Mouse (Mus musculus) gastrocnemius, postnatal 14 days (tissue): Measurements from ENCODE around the gene Ttll12. TPM values are rescaled to one million over a fixed set of nuclear protein-coding genes. Genes with fewer than 3 reads are reported as not detected.
A peak's percentile ranks its signal among the peaks of the same experiment; 100 is the strongest.

Experiments used
- DNase-seq: peaks from one replicate; pipeline ENCODE4 v3.0.0; 2021; ENCODE audit warnings: mixed read lengths
- intact Hi-C: fragments of 180-260 bp; cut with DNase I; formaldehyde crosslinking; loops from one replicate; pipeline ENCODE4 v1.15.1; 2025; ENCODE audit warnings: low total_unique reads
- total RNA-seq, 2 experiments: library from RNA; stranded (reverse); gene quantifications; 2 replicates each; pipeline ENCODE4 v1.2.3; 2021

Gene Ttll12
- total RNA-seq, 2 experiments from 2014 or later, result 6.3 to 8.3 TPM

DNA sequence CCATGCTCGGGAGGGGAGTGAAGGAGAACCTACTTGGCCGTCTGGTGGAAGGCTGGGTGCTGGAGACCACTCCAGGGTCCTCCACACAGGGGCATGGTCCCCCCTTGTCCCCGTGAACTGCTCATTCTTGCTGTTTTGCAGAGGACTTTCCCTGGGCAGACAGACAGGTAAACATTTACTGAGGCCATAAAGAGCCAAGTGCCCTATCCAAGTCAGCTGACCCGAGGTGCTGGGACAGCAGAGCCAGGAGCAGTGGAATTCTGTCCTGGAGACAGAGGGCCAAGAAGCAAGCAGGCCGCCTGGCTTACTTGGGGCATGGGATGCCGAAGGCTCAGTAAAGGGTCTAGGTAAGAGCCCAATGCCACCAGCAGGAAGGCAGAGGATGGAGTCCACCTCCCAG, 64.3 kb downstream of the Ttll12 start:
- intact Hi-C loops, result no loop called here
- no peak for DNase-seq

- no peak for DNase-seq
These were observed 64.7 kb downstream of the Ttll12 start for GRCm38 (mm10) chr15:83530233-83530632.

GRCm38 (mm10) chr15:83529765-83530164, 65.2 kb downstream of the Ttll12 start:
- no peak for DNase-seq

More at GRCm38 (mm10) chr15:83530233-83530632, 64.7 kb downstream of the Ttll12 start:
- intact Hi-C loops, result no loop called here

GRCm38 (mm10) chr15:83528892-83529291, 66.1 kb downstream of the Ttll12 start:
- intact Hi-C loops, result no loop called here
- no peak for DNase-seq

More at GRCm38 (mm10) chr15:83529765-83530164, 65.2 kb downstream of the Ttll12 start:
- intact Hi-C loops, result no loop called here

DNA sequence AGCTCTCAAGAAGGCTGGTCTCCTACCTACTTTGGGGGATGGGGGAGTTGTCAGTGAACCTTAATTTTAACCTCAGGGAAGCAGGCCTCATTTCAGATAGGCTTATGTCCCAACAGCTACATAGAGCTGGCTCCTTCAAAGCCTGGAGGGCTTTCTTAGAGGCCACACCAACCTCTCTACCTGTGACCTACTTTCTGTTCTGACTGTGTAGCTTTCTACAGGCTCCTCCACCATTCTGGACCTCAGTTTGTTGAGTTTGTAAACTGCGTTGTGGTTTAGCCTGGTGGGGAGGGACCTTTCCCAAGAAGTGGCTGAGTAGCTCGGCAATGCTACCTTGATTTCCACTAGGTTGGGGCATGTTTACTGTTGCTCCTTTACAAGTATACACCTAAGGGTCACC, 67.2 kb downstream of the Ttll12 start:
- intact Hi-C loops, result no loop called here
- DNase-seq, result no peak

DNA sequence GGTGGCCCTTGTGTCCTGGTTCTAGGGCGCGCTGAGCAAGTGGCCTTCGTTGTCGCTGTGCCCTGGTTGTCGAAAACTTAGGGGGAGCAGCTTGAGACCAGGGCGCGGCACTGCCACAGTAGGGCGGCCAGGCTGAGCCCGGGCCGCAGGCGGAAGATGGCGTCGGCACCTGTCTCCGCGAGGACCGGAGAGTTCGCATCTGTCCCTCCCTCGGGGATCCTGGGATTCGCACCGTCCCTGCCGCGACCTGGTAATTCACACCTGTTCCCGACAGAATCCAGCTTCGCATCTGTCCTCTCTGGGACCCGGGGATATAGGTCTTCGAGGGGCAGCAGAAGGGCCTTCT, 67.9 kb downstream of the Ttll12 start:
- no peak for DNase-seq
- intact Hi-C loops, result no loop called here

DNA sequence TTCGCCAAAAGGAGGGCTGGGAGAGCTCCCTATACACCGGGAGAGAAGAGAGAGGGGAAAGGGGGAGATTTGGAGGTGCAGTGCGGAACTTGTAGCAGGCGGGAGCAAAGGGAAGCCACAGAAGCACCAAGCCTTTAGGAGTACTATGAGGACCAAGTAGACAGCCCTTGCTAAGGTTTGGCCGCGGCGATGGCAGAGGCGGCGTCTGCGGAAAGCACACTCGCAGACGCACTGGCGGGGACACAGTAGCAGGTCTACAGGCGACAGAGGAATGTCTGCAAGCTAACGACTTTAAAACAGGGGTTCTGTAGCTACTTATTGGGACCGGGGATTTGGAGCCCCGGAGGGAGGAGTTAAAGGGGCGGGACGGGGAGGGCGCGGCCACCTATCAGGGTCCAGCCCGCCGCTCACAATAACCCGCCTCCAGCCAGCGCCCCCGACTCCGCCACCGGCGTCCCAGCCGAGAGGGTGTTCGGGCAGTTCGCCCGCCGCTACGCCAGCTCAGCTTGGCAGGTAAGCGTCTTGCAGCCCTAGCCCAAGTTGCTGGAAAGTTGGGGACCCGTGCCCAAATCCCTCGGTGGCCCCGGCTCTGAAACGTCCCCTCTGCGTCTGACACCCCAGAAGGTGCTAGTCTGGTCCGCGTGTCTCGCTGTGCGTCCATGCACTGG, 68.4 kb downstream of the Ttll12 start, which contains the start of gene Bik:
TSS of gene Bik (plus strand) at position 439 of the 668 bp plus-strand sequence.
- intact Hi-C loops, result no loop called here
- peak; percentile 53 for DNase-seq

Other genes with a start within 250 kb of the Ttll12 start
- 10 to 100 TPM in 1 of 2 experiments, 1 to 10 TPM in 1; 9.7 to 10.0 TPM for gene Arfgap3, start 244.9 kb downstream of the Ttll12 start, total RNA-seq
- gene Pacsin2, start 130.6 kb downstream of the Ttll12 start, total RNA-seq, result 10 to 100 TPM; 43.9 to 45.1 TPM
- 1 to 10 TPM; 3.6 to 5.1 TPM for gene Ttll1, start 84.3 kb downstream of the Ttll12 start, total RNA-seq
- 1 to 10 TPM; 2.8 to 3.2 TPM for gene Bik, start 68.3 kb downstream of the Ttll12 start, total RNA-seq
- gene Tspo, start 31.6 kb downstream of the Ttll12 start, total RNA-seq, result 10 to 100 TPM; 24.9 to 33.5 TPM
- 10 to 100 TPM; 20.4 to 21.9 TPM for gene Mcat, start 31.4 kb downstream of the Ttll12 start, total RNA-seq
- 1 to 10 TPM; 1.2 to 1.7 TPM for gene Scube1, start 129.9 kb upstream of the Ttll12 start, total RNA-seq
- gene Mpped1, start 184.3 kb upstream of the Ttll12 start, total RNA-seq, result not detected